Mouse (Mus musculus): Measurements from ENCODE around the gene Osbpl6.

DNA sequence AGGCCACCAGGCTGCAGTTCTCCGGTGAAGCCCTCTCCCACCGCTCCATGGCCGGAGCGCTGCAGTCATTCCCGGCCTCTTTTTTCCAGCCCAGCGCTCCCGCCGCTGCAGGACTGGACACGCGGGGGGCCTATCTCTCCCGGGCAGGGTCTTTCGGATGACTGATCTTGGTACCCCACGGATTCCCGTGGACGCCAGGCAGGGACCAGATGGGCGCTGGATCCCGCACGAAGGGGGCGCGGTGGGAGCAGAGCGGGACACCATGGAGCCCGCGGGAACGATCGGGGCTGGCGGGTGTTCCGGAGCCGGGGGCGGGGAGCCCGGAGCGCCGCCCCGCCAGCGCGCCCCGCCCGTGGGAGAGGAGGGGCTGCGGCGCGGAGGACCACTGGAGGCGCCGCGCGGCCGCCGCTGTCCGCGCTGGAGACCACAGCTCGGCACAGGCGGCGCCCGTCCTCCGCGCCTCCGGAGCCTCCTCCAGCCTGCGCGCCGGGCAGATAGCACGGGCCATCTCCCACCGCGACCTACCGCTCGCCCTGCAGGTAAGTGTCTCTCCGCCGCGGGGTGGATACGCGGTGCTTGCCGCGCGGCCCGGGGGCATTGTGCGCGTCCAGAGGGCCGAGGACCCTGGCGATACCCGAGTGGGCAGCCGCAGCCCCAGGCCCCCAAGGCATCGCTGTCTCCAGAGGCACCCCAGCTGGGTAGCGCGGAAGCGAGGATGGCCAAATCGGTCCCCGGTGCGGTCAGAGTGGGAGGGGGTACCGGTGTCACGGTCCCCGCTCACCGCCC is at the start of gene Osbpl6:
- TF ChIP-seq CTCF (IDR thresholded peaks at IDR 0.05; ENCODE audit: borderline replicate concordance, insufficient read depth, low read depth, low read length) (no peak), POLR2A (IDR thresholded peaks at IDR 0.05; ENCODE audit: borderline replicate concordance, insufficient read depth, low read length) (peak; percentile 60; the same call in 1 of the 2 replicates)
